Mouse (Mus musculus): ENCODE measurements around the gene 3425401B19Rik.

The 3425401B19Rik gene

DNA sequence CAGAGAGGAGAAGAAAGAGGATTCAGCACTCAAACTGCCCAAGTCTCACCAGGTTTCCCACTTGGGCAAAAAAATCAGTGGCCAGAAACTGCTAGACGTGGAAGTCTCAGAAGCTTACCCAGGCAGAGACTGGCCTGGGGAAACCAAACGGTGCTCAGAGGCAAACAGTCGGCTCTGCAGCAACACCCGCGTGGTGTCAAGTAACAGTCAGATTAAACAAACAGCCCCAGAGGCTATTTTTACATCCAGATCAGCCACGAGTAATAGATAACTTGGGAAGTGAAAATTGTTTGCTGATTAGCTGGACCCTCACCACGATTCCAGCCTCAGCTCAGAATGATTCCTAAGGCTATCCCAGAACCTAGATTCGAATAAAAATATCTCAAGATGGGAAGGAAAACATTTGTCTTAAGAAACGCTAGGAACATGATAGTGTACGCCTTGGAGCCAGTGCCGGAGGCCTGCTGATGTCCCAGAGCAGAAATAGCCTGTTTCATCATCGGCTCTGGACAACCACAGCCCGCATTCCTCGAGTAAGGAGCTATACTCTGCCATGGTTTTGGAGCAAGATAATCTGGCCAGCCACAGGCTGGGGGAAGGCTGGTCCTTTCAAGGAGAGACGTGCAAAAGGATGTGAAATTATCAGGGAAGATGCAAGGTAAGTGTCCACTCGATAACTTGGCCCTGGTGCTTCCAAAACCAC is at the start of gene 3425401B19Rik:
Gene 3425401B19Rik (minus strand): TSS at position 170 of the 703 bp plus-strand sequence.
- DNase-seq (ENCODE audit: low spot score): peak; percentile 54

DNA sequence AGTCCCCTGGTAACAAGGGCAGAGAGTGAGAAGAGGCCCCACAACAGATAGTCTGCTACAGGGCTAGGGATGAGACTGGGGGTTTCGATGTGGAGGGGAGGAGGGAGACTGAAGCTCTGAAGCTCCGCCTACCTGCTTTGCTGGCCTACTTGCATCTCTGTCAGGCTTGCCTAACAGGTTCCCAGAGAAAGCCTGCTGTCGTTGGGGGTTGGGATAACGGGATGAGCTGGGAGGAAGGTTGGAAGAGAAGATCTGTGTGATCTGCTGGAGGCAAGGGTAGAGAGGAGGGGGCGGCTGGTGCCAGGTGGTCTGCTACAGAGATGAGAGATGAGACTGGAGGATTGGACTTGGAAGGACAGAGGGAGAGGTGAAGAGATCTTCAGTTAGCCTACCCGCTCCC is 47.9 kb upstream of the 3425401B19Rik start:
- DNase-seq (ENCODE audit: low spot score): no peak

DNA sequence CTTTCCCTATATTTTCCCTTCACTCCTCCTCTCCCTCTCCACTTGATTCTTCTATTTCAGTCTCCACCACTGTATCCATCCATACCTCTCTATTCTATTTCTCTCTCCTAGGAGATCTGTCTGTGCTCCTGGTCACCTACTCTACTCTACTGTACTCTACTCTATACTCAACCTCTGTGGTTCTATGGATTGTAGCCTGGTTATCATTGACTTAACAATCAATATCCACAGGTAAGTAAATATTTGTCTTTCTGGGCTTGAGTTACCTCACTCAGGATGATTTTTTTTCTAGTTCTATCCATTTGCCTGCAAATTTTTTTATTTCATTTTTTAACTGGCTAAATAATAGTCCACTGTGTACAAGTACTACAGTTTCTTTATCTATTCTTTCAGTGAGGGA is 41.8 kb upstream of the 3425401B19Rik start:
- DNase-seq (ENCODE audit: low spot score): no peak

DNA sequence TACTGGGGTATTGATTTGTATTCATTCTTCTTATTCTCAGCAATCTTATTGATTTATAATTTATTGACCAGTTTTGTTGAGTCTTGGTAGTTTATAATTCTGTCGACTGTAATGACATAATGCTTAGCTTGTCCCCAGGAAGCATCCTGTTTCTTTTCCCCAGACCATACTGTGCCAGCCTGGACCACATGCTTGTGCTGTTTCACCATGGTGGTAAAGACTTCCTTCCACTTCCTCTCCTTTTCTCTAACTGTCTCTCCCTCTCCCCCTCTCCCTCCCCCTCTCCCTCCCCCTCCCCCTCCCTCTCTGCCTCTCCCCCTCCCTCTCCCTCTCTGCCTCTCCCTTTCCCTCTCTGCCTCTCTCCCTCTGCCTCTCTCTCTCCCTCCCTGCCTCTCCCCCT is 36.4 kb upstream of the 3425401B19Rik start:
- no peak for DNase-seq (ENCODE audit: low spot score)

DNA sequence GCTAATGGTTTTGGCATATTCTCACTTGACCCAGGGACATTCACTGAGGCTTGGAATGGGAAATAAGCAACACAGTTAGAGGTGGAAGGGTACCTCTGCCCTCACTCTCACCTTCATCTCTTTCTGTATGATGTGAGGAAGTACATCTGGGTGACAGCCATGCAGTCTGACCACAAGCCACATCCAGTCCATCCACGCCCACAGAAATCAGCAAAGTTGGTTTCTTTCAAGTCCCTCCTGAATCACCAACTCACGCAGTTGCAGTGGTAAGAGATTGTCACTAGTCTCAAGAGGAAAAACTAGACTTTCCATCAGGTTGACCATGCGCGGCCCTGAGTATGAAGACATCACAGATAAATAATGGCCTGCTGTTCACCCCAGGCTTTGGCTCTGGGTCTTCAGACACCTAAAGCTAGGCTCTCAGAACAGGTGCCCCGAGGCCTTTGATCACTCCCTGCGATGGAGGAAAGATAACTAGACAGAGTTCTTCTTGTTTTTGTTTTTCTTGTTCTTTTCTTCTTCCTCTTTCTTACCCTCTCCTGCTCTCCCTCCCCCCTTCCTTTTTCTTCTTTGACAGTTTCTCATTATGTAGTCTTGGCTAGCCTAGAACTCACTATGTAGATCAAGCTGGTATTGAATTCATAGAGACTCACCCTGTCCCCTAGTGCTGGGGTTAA is 31.8 kb upstream of the 3425401B19Rik start:
- no peak for DNase-seq (ENCODE audit: low spot score)

DNA sequence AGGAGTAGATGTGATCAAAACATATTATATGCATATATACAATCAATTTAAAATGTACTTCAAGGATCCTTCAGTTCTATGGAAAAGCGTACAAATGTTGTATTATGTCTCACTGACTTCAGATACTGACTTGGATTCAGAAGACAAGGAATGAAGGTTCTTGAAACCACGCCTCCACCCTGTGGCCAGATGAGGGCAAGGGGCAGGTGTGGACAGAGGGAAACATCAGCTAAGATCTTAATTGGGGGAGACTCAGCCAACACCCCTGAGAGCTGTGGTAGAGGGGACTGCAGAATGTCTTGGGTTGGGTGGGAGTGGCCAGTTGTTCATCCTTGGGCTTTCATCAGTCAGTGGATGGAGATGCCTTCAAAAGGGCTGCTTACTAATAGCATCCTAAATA is 30.4 kb upstream of the 3425401B19Rik start:
- DNase-seq (ENCODE audit: low spot score): no peak

DNA sequence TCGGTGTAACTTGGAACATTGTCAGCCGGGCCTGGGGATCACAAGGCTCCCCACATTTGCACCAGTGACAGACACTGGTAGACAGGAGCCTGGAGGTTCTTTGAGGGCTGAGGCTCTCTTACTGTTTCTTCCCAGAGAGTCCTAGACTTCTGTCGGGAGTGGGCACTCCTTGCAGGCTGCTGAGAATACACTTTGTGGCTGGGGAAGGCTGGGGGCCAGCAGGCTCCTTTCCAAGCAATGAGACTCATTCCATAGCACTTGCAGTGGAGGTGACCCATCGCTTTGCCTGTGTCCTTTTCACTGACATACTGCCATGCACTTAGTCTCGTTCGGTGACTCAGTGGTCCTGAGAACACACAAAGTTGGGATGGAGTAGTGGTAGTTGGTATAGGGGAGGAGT is 30.0 kb upstream of the 3425401B19Rik start:
- no peak for DNase-seq (ENCODE audit: low spot score)

DNA sequence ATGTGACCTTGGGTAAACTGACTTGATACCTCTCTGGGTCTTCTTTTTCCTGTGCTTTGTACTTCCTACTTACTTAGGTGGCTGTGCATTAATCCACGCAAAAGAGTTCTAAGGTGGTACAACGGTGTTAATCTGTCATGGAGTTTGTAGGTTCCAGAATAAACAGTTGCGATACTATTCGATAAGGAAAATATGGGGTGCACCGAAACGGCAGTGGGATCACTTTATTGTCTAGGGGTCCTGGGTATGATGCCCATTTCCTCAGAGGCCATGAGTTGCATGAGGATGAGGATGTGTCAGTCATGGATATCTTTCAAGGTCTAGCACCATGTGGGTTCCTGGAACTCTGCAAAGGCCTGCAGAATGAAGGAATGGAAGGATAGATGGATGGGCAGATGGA is 24.8 kb upstream of the 3425401B19Rik start:
- no peak for DNase-seq (ENCODE audit: low spot score)

DNA sequence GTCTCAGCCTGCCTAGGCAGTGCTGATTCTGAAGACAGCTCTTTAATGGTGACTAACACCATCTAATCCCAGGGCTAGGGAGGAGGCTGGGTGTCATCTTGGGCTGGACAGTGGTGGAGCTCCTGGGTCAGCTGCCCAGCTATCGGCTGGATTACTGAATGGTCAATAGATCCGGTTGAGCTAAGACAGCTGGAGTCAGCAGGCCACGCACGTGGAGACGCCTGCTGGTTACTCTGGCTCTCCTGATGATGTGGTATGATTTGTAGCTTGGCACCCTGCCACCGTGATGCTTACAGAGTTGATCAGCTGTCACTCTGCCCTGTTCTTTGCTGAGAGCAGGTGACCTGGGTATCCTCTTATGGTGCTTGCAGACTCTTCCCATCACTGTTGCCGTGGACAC is 23.7 kb upstream of the 3425401B19Rik start:
- no peak for DNase-seq (ENCODE audit: low spot score)

DNA sequence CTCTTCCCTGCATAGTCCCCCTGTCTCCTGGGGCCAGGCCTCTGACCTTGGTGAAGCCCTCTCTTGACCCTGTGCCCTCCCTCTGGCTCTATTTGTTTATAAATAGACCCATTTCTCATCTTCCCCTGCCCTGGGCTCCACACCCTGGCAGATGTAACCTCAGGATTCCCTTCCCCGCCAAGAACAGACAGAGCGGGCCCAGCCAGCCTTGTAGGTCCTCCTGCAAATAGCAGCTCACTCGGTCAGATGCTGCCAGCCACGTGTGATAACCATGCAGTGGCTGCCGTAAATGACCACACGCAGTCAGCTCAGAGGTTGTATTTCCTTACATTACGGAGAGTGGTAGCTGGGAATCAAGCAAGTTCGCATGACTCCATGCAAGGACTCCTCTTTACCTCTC is 22.8 kb upstream of the 3425401B19Rik start:
- peak; percentile 49 for DNase-seq (ENCODE audit: low spot score)

DNA sequence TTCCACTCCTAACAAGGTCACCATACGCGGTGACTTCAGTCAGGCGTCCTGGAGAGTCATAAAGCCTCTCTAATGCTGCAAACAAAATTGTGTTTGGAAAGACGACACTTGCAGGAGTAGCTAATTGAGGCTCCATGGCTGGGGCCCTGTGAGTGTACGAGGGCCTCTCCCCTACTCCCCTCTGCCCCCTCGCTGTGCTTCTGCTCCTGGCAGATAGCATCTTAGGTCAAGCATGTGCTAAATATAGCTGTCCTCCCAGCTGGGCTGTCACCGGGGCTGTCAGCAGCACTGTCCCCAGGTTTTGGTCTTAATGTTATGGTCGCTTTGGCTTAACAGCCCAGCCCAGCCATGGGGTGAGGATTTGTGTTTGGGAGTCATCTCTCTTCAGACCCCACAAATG is 15.9 kb upstream of the 3425401B19Rik start:
- DNase-seq (ENCODE audit: low spot score): no peak

DNA sequence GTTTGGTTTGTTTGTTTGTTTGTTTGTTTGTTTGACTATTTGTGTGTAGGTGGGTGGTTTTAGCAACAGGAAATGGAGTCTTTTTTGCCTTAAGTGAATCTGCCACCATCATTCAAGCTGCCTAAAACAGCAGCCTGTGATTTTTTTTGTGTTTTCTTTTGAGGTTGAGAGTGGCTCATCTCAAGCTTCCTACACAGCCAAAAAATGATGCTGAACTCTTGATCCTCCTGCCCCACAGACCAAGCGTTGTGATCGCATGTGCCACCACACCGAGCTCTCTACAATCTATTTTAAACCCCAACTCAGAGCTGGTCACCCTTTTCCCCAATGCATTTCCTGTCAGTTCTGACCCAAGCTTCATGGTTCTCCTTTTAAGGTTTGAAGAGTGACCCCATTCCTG is 13.5 kb upstream of the 3425401B19Rik start:
- DNase-seq (ENCODE audit: low spot score): no peak

DNA sequence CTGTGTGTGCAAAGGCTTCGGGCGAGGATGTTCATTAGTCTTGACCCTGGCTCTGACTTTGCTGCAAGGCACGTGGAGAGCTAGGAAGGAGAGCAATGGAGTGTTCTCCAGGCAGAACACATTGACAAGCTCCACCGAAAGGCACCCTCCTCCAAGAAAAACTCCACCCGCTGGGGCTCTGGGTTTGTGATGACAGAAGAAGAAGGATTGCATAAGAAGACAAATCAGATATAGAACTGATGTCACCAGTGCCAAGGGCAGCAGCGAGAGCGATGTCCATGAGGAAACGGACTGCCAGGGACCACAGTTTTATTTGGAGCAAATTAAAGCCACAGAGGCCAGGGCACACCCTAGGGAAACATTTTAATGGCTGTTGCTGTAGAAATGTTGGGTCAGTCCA is 12.7 kb upstream of the 3425401B19Rik start:
- DNase-seq (ENCODE audit: low spot score): no peak

DNA sequence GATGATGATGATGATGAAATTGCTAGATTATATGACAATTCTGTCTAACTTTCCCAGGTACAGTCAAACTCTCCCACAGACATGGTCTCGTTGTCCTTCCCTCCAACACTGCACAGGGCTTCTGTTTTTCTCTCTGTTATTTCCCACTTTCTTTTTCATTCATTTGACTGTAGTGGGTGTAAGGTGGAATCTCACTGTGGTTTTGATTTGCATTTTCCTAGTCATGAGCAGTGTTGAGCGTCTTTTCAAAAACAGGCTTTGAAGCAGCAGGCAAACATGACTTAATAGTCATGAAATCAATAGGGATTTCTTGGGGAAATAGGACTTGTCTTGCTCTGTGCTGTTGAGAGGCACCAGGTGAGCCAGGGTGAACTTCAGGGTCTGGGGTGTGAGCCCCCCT is 11.3 kb upstream of the 3425401B19Rik start:
- DNase-seq (ENCODE audit: low spot score): no peak

DNA sequence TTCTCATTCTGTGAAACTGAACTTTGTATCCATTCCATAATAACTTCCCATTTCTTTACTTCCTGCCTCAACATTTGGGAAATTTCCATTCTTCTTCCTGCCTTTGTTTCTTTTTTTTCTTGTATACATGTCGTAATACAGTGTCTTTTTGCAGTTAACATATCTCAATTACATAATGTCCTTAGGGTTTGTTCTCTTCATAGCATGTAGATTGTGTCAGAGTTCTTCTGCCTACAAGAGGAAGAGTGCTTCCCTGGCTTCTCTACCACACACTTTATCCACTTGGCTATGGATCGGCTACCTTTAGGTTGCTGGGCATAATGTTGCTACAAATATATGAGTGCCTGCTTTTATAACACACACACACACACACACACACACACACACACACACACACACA is 10.8 kb upstream of the 3425401B19Rik start:
- DNase-seq (ENCODE audit: low spot score): no peak

DNA sequence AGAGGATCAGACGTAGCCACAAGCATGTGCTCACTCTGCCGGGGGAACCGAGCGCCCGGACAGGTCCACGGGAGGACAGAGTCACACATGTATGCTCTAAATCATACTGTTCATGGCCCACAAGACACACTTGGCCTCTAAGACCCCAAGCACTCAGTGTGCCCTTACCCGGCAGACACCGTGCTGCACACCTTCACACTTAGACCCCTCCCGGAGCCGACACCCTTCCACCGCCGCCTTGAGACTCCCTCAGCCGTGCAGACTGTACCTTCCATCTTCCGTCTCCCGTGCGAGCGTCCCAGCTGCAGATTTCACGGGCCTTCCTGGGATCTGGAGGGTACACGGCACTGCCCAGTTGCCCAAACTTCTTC is 373 bp downstream of the 3425401B19Rik start:
- DNase-seq (ENCODE audit: low spot score): no peak

DNA sequence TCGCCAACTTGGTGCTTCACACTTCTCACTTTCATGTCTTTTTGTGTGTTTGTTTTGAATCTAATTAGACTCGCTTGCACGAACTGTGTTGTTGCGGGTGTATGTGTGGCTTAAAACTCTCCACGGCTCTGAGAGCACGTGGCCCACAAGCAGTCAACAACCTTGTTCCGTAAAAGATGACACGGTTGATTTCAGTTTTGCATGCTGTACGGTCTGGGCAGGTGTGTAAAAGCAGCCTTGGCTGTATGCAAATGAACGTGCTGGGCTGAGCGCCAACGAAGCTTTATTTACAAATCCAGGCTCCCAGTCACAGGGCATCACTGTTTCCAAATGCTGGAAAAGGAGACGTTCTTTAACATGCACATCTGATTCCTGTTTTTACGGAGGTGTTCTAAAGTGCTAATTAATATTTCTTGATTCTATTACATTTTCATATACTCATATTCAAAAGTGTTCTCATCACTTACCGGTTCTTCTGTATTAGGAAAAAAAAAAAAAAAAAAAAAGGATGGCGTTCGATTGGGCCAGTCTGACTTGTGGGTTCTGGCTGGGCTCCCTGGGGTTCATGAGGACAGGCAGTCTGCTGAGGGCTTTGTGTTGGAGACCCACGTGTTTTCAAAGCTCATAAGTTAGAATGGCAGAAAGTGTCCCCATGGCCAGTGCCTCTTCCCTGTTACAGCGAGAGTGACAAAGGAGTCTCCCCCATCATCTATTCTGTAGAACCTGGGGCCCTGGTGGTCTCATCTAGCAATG is 935 bp downstream of the 3425401B19Rik start:
- DNase-seq (ENCODE audit: low spot score): no peak

DNA sequence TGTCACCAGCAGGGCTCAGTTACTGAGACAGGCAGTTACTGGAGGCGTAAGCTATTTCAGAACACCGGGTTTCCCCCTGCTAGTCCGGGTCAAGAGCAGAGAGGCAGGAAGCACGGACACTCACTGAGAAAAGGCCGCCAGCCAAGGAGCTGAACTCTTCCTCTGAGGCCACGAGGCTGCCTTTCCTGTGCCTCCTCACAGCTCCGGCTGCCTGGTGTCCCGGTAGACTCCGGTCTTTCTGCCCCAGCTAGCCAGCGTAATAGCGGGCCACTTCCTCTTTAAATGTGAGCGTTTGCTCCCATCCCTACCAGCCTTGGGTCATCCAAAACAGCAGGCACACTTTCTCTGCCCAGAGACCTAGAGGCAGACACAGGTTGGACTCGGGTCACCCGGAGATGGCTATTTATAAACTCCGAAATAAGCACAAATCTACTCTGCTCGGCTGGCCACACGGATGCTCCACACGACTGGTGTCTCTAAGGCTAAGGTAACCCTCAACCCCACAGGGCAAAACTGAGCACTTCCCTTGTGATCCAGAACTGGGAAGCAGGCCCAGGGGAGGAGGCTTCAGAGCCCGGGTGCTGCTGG is 1.7 kb downstream of the 3425401B19Rik start:
- peak; percentile 7 for DNase-seq (ENCODE audit: low spot score)

DNA sequence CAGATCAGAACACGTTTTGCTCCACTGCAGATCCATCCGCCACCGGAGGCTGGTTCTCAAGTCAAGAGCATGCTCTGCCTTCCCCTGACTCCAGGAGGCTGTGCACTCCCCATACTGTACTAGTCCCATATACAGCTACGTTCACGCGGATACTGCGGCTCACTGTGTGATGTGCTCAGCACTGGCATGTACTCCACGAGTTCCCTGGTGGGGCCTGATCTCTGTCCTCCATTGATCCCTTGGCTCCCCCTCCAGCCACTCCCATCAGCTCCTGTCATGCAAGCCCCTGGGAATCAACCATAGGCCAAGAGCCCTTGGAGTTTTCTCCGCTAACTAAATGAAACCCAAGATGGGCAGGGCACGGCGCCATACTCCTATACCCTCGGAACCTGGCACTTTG is 2.6 kb downstream of the 3425401B19Rik start:
- DNase-seq (ENCODE audit: low spot score): no peak

DNA sequence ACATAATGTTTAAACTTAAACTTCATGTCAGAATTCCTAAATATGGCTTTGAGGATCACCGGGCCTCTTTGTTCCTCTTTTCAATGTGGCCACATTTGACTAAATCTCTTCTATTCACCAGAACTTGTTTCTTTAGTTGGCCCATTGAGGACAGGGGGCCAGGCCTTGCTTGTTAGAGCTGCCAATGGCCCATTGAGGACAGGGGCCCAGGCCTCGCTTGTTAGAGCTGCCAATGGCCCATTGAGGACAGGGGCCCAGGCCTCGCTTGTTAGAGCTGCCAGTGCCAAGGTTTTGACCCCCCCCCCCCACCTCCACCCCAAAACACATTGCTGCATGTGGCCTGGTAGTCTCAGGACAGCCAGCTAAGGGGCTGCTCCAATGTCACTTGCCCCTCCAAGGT is 3.5 kb downstream of the 3425401B19Rik start:
- DNase-seq (ENCODE audit: low spot score): no peak

DNA sequence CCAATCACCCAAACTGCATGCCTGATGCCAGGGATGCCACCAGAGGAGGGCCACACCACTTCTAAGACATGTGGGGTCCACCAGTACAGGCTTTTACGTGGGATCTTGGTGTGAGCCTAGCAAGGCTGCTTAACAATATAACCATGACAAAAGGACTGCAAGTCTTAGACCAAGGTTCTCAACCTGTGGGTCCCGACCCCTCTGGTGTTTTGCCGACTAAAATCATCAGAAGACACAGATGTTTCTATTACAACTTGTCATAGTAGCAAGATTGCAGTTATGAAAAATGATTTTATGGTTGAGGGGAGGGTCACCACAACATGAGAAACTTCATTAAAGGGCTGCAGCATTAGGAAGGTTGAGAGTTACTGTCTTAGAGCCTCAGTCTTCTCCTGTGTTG is 6.5 kb downstream of the 3425401B19Rik start:
- no peak for DNase-seq (ENCODE audit: low spot score)

DNA sequence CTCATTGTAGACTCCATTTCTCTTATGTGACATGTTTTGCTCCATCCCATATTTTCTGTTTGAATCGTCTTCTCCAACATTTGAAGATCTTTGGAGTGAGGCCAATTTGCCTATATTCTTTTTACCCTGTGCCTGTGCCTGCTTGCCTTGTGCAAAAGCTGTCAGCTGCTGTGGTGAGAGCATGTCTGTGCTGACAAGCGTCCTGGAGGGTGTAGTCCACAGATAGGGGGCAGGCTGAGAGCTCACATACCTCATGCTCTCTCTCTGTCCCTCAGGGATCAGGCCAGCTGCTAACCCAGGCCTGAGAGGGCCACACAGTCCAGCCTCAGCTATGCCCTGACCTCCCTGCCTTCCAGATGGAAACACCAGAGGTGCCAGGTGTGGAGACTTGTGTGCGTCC is 11.9 kb downstream of the 3425401B19Rik start:
- DNase-seq (ENCODE audit: low spot score): no peak

DNA sequence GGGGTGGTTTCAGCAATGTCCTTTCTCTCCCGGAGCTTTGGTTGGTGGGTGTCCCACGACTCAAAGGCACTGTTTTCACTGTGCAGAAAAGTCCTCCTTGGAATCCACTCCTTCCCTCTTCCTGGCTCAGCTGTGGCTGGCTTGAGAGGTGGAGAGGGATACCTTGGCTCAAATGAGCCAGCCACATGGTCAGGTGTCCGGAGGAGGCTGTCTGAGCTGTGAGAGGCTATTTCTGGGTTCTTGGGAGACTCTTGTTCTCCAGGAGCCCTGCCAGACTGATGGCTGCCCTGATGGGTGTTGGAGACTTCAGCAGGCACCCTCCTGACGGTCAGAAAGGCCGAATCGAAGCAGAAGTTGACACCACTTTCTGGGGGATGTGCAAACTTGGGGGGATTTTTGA is 22.0 kb downstream of the 3425401B19Rik start:
- no peak for DNase-seq (ENCODE audit: low spot score)
